Mouse (Mus musculus) kidney, embryonic 15.5 days (tissue): ENCODE data around the gene Kif14. TPM values are rescaled to one million over a fixed set of nuclear protein-coding genes. Genes with fewer than 3 reads are reported as not detected.

Source experiments
- ATAC-seq: fragments of 200-750 bp; cut with Nextera tagmentation; replicated peaks from 2 replicates; pipeline ENCODE4 v1.8.0; 2017; ENCODE audit warnings: moderate TSS enrichment; ENCODE audit not compliant: low FRiP score
- H3K27ac ChIP-seq: fragments of 300-500 bp; sonication (generic); 2 replicates; pipeline ENCODE4 v1.5.1; 2015; ENCODE audit warnings: mild to moderate bottlenecking, inconsistent platforms
- H3K27me3 ChIP-seq: fragments of 300-500 bp; sonication (generic); 2 replicates; pipeline ENCODE4 v1.6.1; 2015; ENCODE audit warnings: inconsistent platforms
- H3K36me3 ChIP-seq: fragments of 300-500 bp; sonication (generic); 2 replicates; pipeline ENCODE4 v1.6.1; 2015; ENCODE audit warnings: inconsistent platforms
- H3K4me1 ChIP-seq: fragments of 300-500 bp; sonication (generic); 2 replicates; pipeline ENCODE4 v1.6.1; 2015; ENCODE audit warnings: inconsistent platforms
- H3K4me2 ChIP-seq: fragments of 300-500 bp; sonication (generic); 2 replicates; pipeline ENCODE4 v1.6.1; 2015; ENCODE audit warnings: moderate library complexity, mild to moderate bottlenecking, inconsistent platforms
- H3K4me3 ChIP-seq: fragments of 300-500 bp; sonication (generic); replicated peaks from 2 replicates; pipeline ENCODE4 v1.5.1; 2015; ENCODE audit warnings: mild to moderate bottlenecking, inconsistent platforms
- H3K9ac ChIP-seq: fragments of 300-500 bp; sonication (generic); 2 replicates; pipeline ENCODE4 v1.6.1; 2015; ENCODE audit warnings: mild to moderate bottlenecking, inconsistent platforms
- H3K9me3 ChIP-seq: fragments of 300-500 bp; sonication (generic); replicated peaks from 2 replicates; pipeline ENCODE4 v1.6.1; 2016; ENCODE audit warnings: inconsistent platforms
- WGBS: fragments of 180-500 bp; shearing (Covaris S2); methylation state at CpG from one replicate; pipeline ENCODE4 v1.1.7; 2015; ENCODE audit warnings: mixed read lengths; 5-methylcytosine and 5-hydroxymethylcytosine counted together
- polyA plus RNA-seq: library from polyadenylated mRNA; unstranded; fragments of >200 nt; fragmentation: Nextera tagmentation; extraction: Ambion mirVana; gene quantifications from 2 replicates; pipeline ENCODE4 v1.2.1, GENCODE M21; 2015

Kif14 gene
- polyA plus RNA-seq = 5.0 and 5.5 TPM in 2 replicates

DNA sequence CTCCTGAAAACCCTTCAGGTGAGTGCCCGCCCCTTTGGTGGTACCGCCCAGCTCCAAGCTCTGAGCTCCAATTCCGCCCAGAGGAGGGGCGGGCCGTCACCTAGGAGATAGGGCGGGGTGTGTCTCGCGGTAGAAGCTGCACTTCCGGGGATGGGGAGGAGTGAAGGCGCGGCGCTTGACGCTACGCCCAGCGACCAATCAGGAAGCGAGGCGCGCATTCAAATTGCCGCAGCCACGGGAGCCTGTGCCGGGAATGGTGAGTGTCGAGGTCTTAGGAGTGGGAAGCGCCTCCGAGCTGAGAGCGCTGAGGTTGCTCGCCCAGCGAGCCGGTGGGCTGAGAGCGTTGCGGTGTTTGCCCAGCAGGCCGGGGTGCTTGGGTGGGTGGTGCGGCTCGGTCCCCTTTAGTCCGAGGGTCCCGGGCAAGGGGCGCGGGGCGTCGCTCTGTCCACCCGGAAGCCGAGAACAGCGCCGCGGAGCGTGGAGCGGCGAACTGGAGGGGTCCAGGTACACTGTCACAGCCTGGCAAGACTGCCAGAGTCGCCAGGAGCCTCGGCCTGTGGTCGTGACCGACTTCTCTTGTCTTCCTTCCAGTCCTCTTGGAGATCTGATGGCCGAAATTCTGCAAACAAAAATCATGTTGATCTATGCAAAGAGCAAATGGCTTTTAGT lies at the start of gene Kif14:
Kif14 (plus strand) TSS at position 201 of the 669 bp plus-strand sequence.
- H3K4me2 ChIP-seq = peak within 1 kb of the TSS; percentile 100
- ATAC-seq = peak; percentile 99
- H3K4me3 ChIP-seq = peak within 1 kb of the TSS; percentile 83
- peaks cover 30% of the 10 kb centered on the region for H3K4me1 ChIP-seq
- under 1% methylated on average over 52 of the region's 52 CpGs for WGBS
- H3K36me3 ChIP-seq = peaks cover 22% of the 10 kb centered on the region
- no peaks in the 10 kb centered on the region for H3K27me3 ChIP-seq
- peak within 1 kb of the TSS; percentile 70 for H3K9ac ChIP-seq
- no peaks in the 10 kb centered on the region for H3K9me3 ChIP-seq
- H3K27ac ChIP-seq = 0 out of 2 replicates have a peak within 1 kb of the TSS, but pooled peaks have one; percentile 29

GRCm38 (mm10) chr1:136418393-136418792 lies 47.8 kb upstream of the Kif14 start:
- Histone ChIP-seq H3K9me3 (no peaks in the 10 kb centered on the region), H3K4me2 (no peak overlapping the region), H3K27me3 (no peaks in the 10 kb centered on the region), H3K36me3 (peaks cover 25% of the 10 kb centered on the region), H3K4me1 (0 out of 2 replicates have a peak, but pooled peaks cover 2% of the 10 kb centered on the region), H3K27ac (no peak overlapping the region), H3K4me3 (no peak overlapping the region), H3K9ac (no peak overlapping the region)
- no peak for ATAC-seq
- WGBS = 92% methylated on average over 6 of the region's 6 CpGs

DNA sequence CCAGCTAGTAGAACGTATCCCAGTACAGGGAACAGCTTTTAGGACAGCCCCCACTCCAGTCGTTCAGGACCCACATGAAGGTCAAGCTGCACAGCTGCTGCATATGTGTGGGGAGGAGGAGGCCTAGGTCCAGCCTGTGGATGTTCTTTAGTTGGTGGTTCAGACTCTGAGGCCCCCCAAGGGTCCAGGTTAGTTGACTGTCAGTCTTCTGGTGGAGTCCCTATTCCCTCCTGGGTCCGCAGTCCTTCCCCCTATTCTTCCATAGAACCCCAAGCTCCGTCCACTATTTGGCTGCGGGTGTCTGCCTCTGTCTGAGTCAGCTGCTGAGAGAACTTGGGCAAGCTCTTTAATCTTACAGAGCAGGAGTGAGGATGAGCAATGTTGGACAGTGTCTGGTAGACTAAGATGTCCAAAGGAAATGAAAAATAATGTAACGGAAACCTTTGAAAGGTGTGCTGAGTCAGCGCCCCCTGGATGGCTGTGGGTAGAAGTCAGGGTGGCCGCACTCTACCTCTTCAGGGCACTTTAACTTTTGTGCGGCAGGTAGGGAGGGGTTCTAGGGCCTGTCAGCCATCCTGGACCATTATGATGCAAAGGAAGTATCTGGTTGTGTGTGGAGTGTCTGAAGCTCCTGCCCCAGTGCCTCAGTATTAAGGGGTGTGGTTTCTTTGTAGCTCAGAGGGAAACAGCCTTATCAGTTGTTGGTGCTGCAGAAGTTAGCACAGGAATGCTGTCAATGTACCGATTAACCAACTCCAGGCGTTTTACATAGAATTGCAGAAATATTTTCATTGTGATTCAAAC lies 38.8 kb upstream of the Kif14 start:
- WGBS = 77% methylated on average over 11 of the region's 11 CpGs
- peaks cover 6% of the 10 kb centered on the region for H3K4me1 ChIP-seq
- no peaks in the 10 kb centered on the region for H3K27me3 ChIP-seq
- H3K9ac ChIP-seq = no peak overlapping the region
- H3K36me3 ChIP-seq = peaks cover 20% of the 10 kb centered on the region
- ATAC-seq = no peak
- no peaks in the 10 kb centered on the region for H3K9me3 ChIP-seq
- H3K4me2 ChIP-seq = no peak overlapping the region
- H3K27ac ChIP-seq = no peak overlapping the region
- H3K4me3 ChIP-seq = no peak overlapping the region

DNA sequence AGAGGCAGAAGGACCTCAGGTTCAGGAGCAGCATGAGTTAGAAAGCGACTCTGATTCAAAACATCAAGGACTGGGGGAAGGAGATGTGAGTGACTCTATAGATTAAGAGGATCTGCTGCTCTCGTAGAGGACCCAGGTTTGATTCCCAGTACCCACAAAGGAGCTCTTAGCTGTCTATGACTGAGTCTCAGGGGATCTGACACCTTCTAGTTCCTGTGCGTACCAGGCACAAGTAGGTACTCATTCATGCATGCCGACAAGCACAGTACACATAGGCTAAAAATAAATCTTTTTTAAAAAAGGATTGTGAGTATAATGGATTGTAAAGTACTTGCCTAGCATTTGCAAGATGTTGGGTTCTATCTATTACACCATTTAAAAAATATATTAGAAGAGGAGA lies 37.2 kb upstream of the Kif14 start:
- Histone ChIP-seq H3K9ac (no peak overlapping the region), H3K27ac (no peak overlapping the region), H3K27me3 (no peaks in the 10 kb centered on the region), H3K9me3 (no peaks in the 10 kb centered on the region), H3K4me3 (no peak overlapping the region), H3K36me3 (peaks cover 30% of the 10 kb centered on the region), H3K4me1 (peaks cover 6% of the 10 kb centered on the region), H3K4me2 (no peak overlapping the region)
- no peak for ATAC-seq
- WGBS = 76% methylated on average over 4 of the region's 4 CpGs

GRCm38 (mm10) chr1:136430126-136430818 lies 35.9 kb upstream of the Kif14 start:
- 35% methylated on average over 7 of the region's 7 CpGs for WGBS
- Histone ChIP-seq H3K4me3 (no peak overlapping the region), H3K36me3 (peaks cover 30% of the 10 kb centered on the region), H3K9ac (no peak overlapping the region), H3K9me3 (no peaks in the 10 kb centered on the region), H3K4me2 (no peak overlapping the region), H3K4me1 (peaks cover 6% of the 10 kb centered on the region), H3K27me3 (no peaks in the 10 kb centered on the region), H3K27ac (no peak overlapping the region)
- ATAC-seq = no peak

DNA sequence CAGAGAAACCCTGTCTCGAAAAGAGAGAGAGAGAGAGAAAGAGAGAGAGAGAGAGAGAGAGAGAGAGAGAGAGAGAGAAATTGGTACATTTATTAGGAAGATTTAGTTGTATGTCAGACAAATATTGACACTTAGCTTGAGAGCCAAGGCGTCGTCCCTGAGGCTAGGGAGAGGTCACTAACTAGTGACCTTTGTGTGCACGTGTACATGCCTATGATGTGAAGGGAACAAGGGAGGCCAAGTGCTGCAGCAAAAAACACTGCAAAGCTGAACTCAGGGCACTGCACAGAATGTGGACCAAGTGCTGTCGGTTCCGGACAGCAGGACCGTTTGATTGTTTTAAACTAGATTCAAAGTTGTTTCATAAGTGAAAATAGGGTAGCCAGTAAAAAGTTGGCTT lies 25.4 kb upstream of the Kif14 start:
- Histone ChIP-seq H3K4me1 (peaks cover 16% of the 10 kb centered on the region), H3K27me3 (no peaks in the 10 kb centered on the region), H3K4me2 (no peak overlapping the region), H3K9ac (no peak overlapping the region), H3K27ac (no peak overlapping the region), H3K9me3 (no peaks in the 10 kb centered on the region), H3K4me3 (no peak overlapping the region), H3K36me3 (peaks cover 10% of the 10 kb centered on the region)
- ATAC-seq = no peak
- 78% methylated on average over 7 of the region's 7 CpGs for WGBS

- H3K4me2 ChIP-seq = no peak overlapping the region
- H3K27ac ChIP-seq = no peak overlapping the region
- no peak overlapping the region for H3K9ac ChIP-seq
- no peaks in the 10 kb centered on the region for H3K27me3 ChIP-seq
- ATAC-seq = no peak
- peaks cover 23% of the 10 kb centered on the region for H3K4me1 ChIP-seq
- 54% methylated on average over 9 of the region's 9 CpGs for WGBS
- no peaks in the 10 kb centered on the region for H3K9me3 ChIP-seq
- H3K36me3 ChIP-seq = peaks cover 7% of the 10 kb centered on the region; the same call in 1 of the 2 replicates
- H3K4me3 ChIP-seq = no peak overlapping the region
These were observed 23.3 kb upstream of the Kif14 start for GRCm38 (mm10) chr1:136442809-136443208.

DNA sequence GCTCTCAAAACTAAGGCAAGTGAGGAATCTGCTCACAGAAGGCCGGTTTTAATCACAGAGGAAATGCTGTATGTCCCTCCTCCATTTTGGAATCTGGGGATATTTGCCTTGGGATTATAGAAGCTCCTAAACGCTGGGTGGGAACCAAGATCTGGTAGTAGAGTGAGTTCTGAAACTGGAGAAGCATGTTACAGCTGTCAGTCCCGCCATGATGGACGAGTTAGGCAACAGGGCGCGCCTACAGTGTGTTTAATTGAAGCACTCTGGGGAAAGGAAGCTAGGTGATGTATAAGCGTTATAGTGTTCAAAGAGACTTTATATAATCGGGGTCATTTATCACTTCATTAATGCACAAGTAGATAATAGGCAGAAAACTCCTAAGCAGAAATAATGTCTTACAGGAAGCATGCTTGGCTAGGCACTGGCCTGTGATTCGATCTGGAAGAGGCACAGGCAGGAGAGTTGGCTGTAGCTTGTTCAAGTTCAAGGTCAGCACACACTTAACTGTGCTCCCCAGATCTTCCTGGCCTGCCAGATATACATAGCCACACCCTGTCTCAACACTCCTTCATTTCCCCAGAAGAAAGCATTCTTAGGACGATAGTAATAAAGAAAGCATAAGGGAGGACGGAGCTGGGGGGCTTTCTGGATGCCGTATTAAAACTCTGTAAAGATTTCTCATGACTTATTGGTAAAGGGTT lies 21.4 kb upstream of the Kif14 start:
- 65% methylated on average over 12 of the region's 12 CpGs for WGBS
- ATAC-seq = peak; percentile 49; the same call in 1 of the 2 replicates

GRCm38 (mm10) chr1:136446933-136447332 lies 19.2 kb upstream of the Kif14 start:
- Histone ChIP-seq H3K9me3 (no peaks in the 10 kb centered on the region), H3K4me1 (peaks cover 23% of the 10 kb centered on the region), H3K27ac (0 out of 2 replicates have a peak overlapping the region, but pooled peaks have one; percentile 18), H3K4me2 (no peak overlapping the region), H3K4me3 (no peak overlapping the region), H3K27me3 (no peaks in the 10 kb centered on the region), H3K36me3 (no peaks in the 10 kb centered on the region), H3K9ac (no peak overlapping the region)
- ATAC-seq = peak; percentile 85
- WGBS = 55% methylated on average over 10 of the region's 10 CpGs

More for the DNA sequence above, 21.4 kb upstream of the Kif14 start:
- H3K9ac ChIP-seq = no peak overlapping the region
- no peaks in the 10 kb centered on the region for H3K27me3 ChIP-seq
- H3K9me3 ChIP-seq = no peaks in the 10 kb centered on the region
- no peak overlapping the region for H3K4me2 ChIP-seq
- peaks cover 5% of the 10 kb centered on the region; the same call in 1 of the 2 replicates for H3K36me3 ChIP-seq
- peaks cover 23% of the 10 kb centered on the region for H3K4me1 ChIP-seq
- no peak overlapping the region for H3K27ac ChIP-seq
- no peak overlapping the region for H3K4me3 ChIP-seq

DNA sequence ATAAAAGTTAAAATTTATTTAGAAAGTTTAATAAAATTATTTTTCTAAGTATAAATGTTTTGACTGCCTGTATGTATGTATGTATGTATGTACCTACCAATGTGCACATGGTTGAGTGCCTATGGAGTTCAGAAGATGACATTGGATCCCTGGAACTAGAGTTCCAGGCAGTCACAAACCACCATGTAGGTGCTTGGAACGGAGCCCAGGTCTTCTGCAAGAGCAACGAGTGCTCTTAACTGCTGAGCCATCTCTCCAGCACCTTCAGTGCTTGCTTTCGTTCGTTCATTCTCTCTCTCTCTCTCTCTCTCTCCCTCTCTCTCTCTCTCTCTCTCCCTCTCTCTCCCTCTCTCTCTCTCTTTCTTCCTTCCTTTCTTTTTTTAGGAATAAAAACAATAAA lies 18.8 kb upstream of the Kif14 start:
- H3K27me3 ChIP-seq = no peaks in the 10 kb centered on the region
- H3K9ac ChIP-seq = no peak overlapping the region
- H3K36me3 ChIP-seq = no peaks in the 10 kb centered on the region
- no peaks in the 10 kb centered on the region for H3K9me3 ChIP-seq
- WGBS = 45% methylated on average over 4 of the region's 4 CpGs
- no peak overlapping the region for H3K4me2 ChIP-seq
- no peak overlapping the region for H3K27ac ChIP-seq
- peaks cover 23% of the 10 kb centered on the region for H3K4me1 ChIP-seq
- H3K4me3 ChIP-seq = no peak overlapping the region
- no peak for ATAC-seq

DNA sequence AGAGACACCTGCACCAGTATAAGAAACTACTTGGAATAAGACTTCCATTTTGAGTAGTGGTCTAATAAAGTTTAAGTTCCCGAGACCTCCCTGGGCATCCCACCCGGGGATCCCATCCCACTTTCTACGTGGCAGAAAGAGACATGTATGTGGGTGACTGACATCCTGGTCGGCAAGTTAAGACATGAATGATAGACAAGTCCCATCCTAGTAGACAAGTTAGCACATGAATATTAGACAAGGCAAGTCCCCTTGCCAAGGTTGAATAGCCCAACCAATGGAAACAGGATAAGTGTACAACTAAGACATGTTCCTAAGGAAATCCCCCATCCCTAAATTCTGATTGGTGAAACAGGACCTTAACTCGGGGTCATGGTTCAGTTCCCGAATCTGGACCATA lies 16.6 kb upstream of the Kif14 start:
- H3K4me2 ChIP-seq = no peak overlapping the region
- H3K36me3 ChIP-seq = no peaks in the 10 kb centered on the region
- no peak overlapping the region for H3K9ac ChIP-seq
- H3K9me3 ChIP-seq = no peaks in the 10 kb centered on the region
- ATAC-seq = no peak
- no peak overlapping the region for H3K4me3 ChIP-seq
- H3K27ac ChIP-seq = no peak overlapping the region
- 93% methylated on average over 6 of the region's 6 CpGs for WGBS
- 0 out of 2 replicates have a peak, but pooled peaks cover 3% of the 10 kb centered on the region for H3K27me3 ChIP-seq
- H3K4me1 ChIP-seq = peaks cover 18% of the 10 kb centered on the region
